10 mouse cellular contexts compared by ENCODE assay signal in the genomic region with DNA sequence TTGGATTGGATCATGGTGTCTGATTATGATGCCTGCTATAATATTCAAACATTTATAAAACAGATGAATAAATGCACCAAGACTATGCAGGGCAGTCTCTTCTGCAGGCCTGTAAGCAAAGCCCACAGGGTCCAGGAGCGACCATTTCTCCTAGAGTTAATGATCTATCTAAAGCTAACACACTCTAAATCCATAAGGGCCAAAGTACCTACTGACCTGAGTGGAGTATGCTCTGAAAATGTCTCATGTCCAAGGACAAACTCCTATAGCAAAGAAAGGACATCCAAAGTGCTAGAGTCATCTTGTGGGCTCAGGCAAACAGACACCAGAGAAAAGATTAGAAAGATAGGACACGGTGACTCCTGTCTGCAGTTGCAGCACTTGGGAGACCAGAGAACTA.
"Had no signal": no experiment of that assay in that cellular context is flagged by ENCODE, and none has a peak within 500 bp of the region (broad histone marks: within the 10 kb centered on the region; RNA-seq: fewer than 3 reads in every experiment).

No protein-coding gene starts in this region.

- H3K4me2 ChIP-seq: limb, embryonic 12.5 days; midbrain, embryonic 12.5 days had no signal

- H3K4me3 ChIP-seq: layer of hippocampus, adult 2 months; limb, embryonic 12.5 days; midbrain, embryonic 12.5 days had no signal

- H3K4me1 ChIP-seq: limb, embryonic 12.5 days; midbrain, embryonic 12.5 days had no signal

- H3K27ac ChIP-seq: layer of hippocampus, adult 2 months; limb, embryonic 12.5 days; midbrain, embryonic 12.5 days had no signal

- H3K9ac ChIP-seq: limb, embryonic 12.5 days; midbrain, embryonic 12.5 days had no signal

- H3K27me3 ChIP-seq: limb, embryonic 12.5 days; midbrain, embryonic 12.5 days had no signal

- DNase-seq: kidney, adult 18-20 months; kidney, postnatal 10 days; kidney, postnatal 4 days; lung, adult 18-20 months; right cerebral cortex, postnatal 14 days; thymus, adult 2 months; thymus, postnatal 25 days had no signal

- H3K36me3 ChIP-seq: limb, embryonic 12.5 days; midbrain, embryonic 12.5 days had no signal

- H3K9me3 ChIP-seq: limb, embryonic 12.5 days; midbrain, embryonic 12.5 days had no signal
